Mouse (Mus musculus): ENCODE measurements around the gene Casq2. TPM values are rescaled to one million over a fixed set of nuclear protein-coding genes. Genes with fewer than 3 reads are reported as not detected.

Casq2 gene
- polyA plus RNA-seq, 1 experiment from 2014 or later = 45.9 TPM

DNA sequence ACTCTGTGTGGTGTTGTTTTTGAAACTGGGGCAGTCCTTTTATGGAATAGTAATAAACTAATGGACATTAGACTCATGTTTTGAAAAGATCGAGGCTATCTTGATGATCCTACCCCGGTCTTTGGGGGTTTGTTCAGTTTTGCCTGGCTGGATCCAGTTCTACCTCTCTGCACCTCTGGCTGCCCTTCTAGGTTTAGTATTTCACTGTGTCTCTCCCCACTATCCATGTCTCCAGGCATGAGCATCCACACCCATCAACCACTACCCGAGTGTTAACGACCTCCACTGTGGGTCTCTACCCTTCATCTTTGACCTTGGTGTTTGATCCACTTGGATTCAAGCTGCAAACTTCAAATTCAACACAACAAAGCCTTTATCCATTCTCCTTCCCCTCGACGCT, 60.2 kb downstream of the Casq2 start:
- WGBS = 82% methylated on average over 6 of the region's 6 CpGs
- Histone ChIP-seq H3K4me1 (ENCODE audit: control insufficient read depth, insufficient read depth, low read length) (peaks cover 9% of the 10 kb centered on the region), H3K4me2 (ENCODE audit: low read depth, low read length) (no peak overlapping the region), H3K9me3 (replicated peaks; ENCODE audit: control insufficient read depth, low read length) (no peaks in the 10 kb centered on the region), H3K27me3 (ENCODE audit: control insufficient read depth, insufficient read depth, low read length) (no peaks in the 10 kb centered on the region), H3K9ac (ENCODE audit: low read length) (no peak overlapping the region), H3K4me3 (replicated peaks; ENCODE audit: low read length) (no peak overlapping the region), H3K27ac (ENCODE audit: low read length) (no peak overlapping the region), H3K36me3 (ENCODE audit: control insufficient read depth, insufficient read depth, low read length) (no peaks in the 10 kb centered on the region)
- no peak for ATAC-seq (ENCODE audit: insufficient read depth, low FRiP score)

DNA sequence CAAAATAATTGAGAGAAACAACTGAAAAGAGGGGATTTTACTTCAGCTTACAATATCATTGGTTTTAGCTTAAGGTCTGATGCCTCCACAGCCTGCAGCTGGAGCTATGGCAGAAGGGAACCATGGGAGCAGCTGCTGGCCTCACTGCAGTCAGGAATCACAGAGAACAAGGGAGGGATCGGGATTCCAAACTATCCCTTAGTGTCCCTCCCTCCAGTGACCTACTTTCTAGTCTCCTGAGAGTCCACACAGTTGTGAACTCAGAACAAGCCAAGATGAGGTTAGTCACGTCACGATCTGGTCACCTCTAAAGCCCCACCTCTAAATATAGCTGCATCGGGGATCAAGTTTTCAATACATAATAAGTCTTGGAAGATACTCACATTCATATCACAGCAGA, 61.0 kb downstream of the Casq2 start:
- Histone ChIP-seq H3K36me3 (ENCODE audit: control insufficient read depth, insufficient read depth, low read length) (no peaks in the 10 kb centered on the region), H3K27me3 (ENCODE audit: control insufficient read depth, insufficient read depth, low read length) (no peaks in the 10 kb centered on the region), H3K9me3 (replicated peaks; ENCODE audit: control insufficient read depth, low read length) (no peaks in the 10 kb centered on the region), H3K4me2 (ENCODE audit: low read depth, low read length) (no peak overlapping the region), H3K4me1 (ENCODE audit: control insufficient read depth, insufficient read depth, low read length) (peaks cover 9% of the 10 kb centered on the region), H3K27ac (ENCODE audit: low read length) (no peak overlapping the region), H3K4me3 (replicated peaks; ENCODE audit: low read length) (no peak overlapping the region), H3K9ac (ENCODE audit: low read length) (no peak overlapping the region)
- WGBS = 72% methylated on average over 4 of the region's 4 CpGs
- ATAC-seq (ENCODE audit: insufficient read depth, low FRiP score) = no peak

DNA sequence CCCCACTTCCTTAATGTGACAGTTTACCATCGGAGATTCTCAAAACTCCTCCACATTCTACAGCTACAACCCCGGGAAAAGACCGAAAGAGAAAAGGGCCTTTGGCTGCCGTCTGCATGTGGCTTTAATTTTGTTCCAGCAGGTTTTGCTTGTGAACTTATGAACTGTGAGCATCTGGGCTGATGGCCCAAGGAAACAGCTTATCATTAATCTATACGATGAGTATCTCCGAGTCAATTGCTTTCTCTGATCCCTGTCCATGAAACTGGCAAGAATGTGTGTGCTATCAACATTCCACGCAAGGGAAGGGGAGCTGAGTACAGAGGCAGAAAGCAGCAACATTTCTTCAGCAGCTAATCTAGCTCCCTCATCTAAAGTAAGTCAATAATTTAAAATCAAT, 63.7 kb downstream of the Casq2 start:
- no peak for ATAC-seq (ENCODE audit: insufficient read depth, low FRiP score)
- Histone ChIP-seq H3K36me3 (ENCODE audit: control insufficient read depth, insufficient read depth, low read length) (no peaks in the 10 kb centered on the region), H3K27me3 (ENCODE audit: control insufficient read depth, insufficient read depth, low read length) (no peaks in the 10 kb centered on the region), H3K9me3 (replicated peaks; ENCODE audit: control insufficient read depth, low read length) (no peaks in the 10 kb centered on the region), H3K4me1 (ENCODE audit: control insufficient read depth, insufficient read depth, low read length) (peaks cover 12% of the 10 kb centered on the region), H3K4me3 (replicated peaks; ENCODE audit: low read length) (no peak overlapping the region), H3K9ac (ENCODE audit: low read length) (no peak overlapping the region), H3K27ac (ENCODE audit: low read length) (no peak overlapping the region), H3K4me2 (ENCODE audit: low read depth, low read length) (no peak overlapping the region)
- 34% methylated on average over 7 of the region's 7 CpGs for WGBS

DNA sequence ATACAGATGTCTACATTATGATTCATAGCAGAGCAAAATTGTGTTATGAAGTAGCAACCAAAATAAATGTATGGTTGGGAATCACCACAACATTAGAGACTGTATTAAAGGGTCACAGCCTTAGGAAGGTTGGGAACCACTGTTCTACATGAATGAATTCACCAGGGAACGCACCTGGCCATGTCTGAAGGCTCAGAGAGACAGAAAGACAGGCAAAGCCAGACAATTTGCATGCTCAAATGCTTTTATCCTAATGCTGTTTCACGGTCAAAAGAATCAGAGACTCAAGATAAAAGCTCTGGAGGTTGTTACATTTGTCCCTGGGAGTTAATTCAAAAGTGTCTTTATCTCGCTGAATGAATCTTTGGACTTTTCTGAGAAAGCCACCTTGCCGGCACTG, 65.6 kb downstream of the Casq2 start:
- 0 out of 2 replicates have a peak overlapping the region, but pooled peaks have one; percentile 59 for H3K9ac ChIP-seq (ENCODE audit: low read length)
- 64% methylated on average over 4 of the region's 4 CpGs for whole genome bisulfite sequencing

DNA sequence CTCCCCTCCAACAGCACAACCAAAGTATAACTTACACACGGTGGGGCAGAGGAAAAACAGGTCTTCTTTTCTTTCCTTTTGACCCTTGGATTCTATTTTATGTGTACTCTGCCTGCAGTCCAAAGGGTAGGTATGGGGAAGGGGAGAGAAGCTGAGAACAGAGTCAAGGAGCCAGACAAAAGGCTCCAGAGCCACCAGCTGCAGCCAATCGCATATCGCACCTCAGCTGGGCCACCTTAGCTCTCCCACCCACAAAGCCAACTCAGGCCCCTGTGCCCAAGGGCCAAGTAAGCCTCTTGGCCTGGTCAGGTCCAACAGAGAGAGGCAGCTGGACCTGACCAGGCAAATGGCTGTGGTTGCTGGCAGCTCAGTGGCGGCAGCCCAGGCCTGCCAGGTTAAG, 66.3 kb downstream of the Casq2 start:
- H3K4me1 ChIP-seq (ENCODE audit: control insufficient read depth, insufficient read depth, low read length) = peaks cover 16% of the 10 kb centered on the region
- H3K27ac ChIP-seq (ENCODE audit: low read length) = peak overlapping the region; percentile 91
- ATAC-seq (ENCODE audit: insufficient read depth, low FRiP score) = no peak; the same call in 1 of the 2 replicates
- 0 out of 2 replicates have a peak, but pooled peaks cover 6% of the 10 kb centered on the region for H3K36me3 ChIP-seq (ENCODE audit: control insufficient read depth, insufficient read depth, low read length)
- no peaks in the 10 kb centered on the region for H3K9me3 ChIP-seq (replicated peaks; ENCODE audit: control insufficient read depth, low read length)
- peak overlapping the region; percentile 59; the same call in 1 of the 2 replicates for H3K9ac ChIP-seq (ENCODE audit: low read length)
- no peaks in the 10 kb centered on the region for H3K27me3 ChIP-seq (ENCODE audit: control insufficient read depth, insufficient read depth, low read length)
- peak overlapping the region; percentile 45 for H3K4me2 ChIP-seq (ENCODE audit: low read depth, low read length)
- 54% methylated on average over 4 of the region's 4 CpGs for WGBS
- peak overlapping the region; percentile 14; the same call in 1 of the 2 replicates for H3K4me3 ChIP-seq (replicated peaks; ENCODE audit: low read length)

More for the DNA sequence above, 65.6 kb downstream of the Casq2 start:
- Histone ChIP-seq H3K36me3 (ENCODE audit: control insufficient read depth, insufficient read depth, low read length) (0 out of 2 replicates have a peak, but pooled peaks cover under 1% of the 10 kb centered on the region), H3K9me3 (replicated peaks; ENCODE audit: control insufficient read depth, low read length) (no peaks in the 10 kb centered on the region), H3K4me2 (ENCODE audit: low read depth, low read length) (peak overlapping the region; percentile 45; the same call in 1 of the 2 replicates), H3K4me3 (replicated peaks; ENCODE audit: low read length) (peak overlapping the region; percentile 14; the same call in 1 of the 2 replicates), H3K27me3 (ENCODE audit: control insufficient read depth, insufficient read depth, low read length) (no peaks in the 10 kb centered on the region), H3K27ac (ENCODE audit: low read length) (peak overlapping the region; percentile 91), H3K4me1 (ENCODE audit: control insufficient read depth, insufficient read depth, low read length) (peaks cover 12% of the 10 kb centered on the region)
- no peak for ATAC-seq (ENCODE audit: insufficient read depth, low FRiP score)

DNA sequence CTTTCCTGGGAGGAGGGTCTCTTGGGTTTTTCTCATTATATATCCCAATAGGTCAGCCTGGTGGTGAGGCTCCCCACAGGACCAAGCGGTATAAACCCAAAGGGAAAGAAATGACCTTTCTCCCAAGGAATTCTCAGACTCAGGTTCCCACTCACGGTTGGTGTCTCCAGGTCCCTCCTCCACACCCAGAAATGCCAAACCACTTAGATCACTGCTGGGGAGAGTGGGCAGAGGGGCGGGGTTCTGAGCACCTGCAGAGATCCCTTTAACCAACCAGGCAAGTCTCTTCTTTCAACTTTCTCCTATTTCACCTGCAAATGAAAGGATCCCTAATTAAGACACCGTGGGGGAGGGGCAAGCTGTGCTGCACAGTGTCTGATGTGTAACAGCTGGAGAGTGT, 66.7 kb downstream of the Casq2 start:
- Histone ChIP-seq H3K27me3 (ENCODE audit: control insufficient read depth, insufficient read depth, low read length) (no peaks in the 10 kb centered on the region), H3K4me2 (ENCODE audit: low read depth, low read length) (peak overlapping the region; percentile 45), H3K4me3 (replicated peaks; ENCODE audit: low read length) (peak overlapping the region; percentile 14; the same call in 1 of the 2 replicates), H3K4me1 (ENCODE audit: control insufficient read depth, insufficient read depth, low read length) (peaks cover 16% of the 10 kb centered on the region), H3K9me3 (replicated peaks; ENCODE audit: control insufficient read depth, low read length) (no peaks in the 10 kb centered on the region), H3K9ac (ENCODE audit: low read length) (peak overlapping the region; percentile 59; the same call in 1 of the 2 replicates), H3K27ac (ENCODE audit: low read length) (peak overlapping the region; percentile 91), H3K36me3 (ENCODE audit: control insufficient read depth, insufficient read depth, low read length) (0 out of 2 replicates have a peak, but pooled peaks cover 6% of the 10 kb centered on the region)
- peak; percentile 64 for ATAC-seq (ENCODE audit: insufficient read depth, low FRiP score)
- WGBS = 30% methylated on average over 4 of the region's 4 CpGs

DNA sequence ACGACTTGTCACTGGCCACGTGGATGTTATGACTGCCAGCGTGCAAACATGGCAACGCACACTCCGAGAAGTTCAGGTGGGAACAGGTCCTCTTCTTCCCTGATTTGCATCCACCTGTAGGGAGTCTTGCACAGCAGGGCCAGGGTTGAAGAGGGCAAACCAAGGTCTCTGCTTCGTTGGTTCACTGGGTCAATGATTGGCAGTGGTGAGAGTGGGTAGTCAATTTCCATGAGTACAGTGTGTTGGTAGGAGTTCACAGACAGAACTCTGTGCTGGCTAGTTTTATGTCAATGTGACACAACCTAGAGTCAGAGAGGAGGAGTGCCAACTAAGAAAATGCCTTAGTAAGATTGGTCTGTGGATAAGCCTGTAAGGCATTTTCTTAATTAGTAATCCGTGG, 67.9 kb downstream of the Casq2 start:
- Histone ChIP-seq H3K4me1 (ENCODE audit: control insufficient read depth, insufficient read depth, low read length) (peaks cover 26% of the 10 kb centered on the region), H3K36me3 (ENCODE audit: control insufficient read depth, insufficient read depth, low read length) (peaks cover 9% of the 10 kb centered on the region; the same call in 1 of the 2 replicates), H3K27me3 (ENCODE audit: control insufficient read depth, insufficient read depth, low read length) (no peaks in the 10 kb centered on the region), H3K27ac (ENCODE audit: low read length) (peak overlapping the region; percentile 32; the same call in 1 of the 2 replicates), H3K9me3 (replicated peaks; ENCODE audit: control insufficient read depth, low read length) (no peaks in the 10 kb centered on the region), H3K9ac (ENCODE audit: low read length) (no peak overlapping the region), H3K4me3 (replicated peaks; ENCODE audit: low read length) (no peak overlapping the region), H3K4me2 (ENCODE audit: low read depth, low read length) (no peak overlapping the region)
- no peak for ATAC-seq (ENCODE audit: insufficient read depth, low FRiP score)
- 69% methylated on average over 7 of the region's 7 CpGs for WGBS

DNA sequence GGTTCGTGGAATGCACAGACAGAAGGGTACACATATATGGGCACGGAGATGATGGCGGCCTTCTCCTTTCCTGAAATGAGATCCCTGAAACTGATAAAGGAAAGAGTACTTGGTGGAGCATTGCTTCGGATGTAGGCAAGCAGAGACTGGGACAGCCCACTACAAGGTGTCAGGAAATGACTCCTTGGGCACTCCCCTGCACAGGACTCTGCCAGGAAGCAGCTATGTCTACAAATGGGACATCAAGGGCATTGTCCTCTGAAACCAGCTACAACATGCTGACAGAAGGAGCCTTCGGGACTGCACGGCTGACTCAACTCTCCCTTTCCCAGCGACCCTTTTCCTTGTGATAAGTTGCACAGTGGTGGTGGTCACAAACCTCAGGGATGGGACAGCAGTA, 70.5 kb downstream of the Casq2 start:
- H3K4me1 ChIP-seq (ENCODE audit: control insufficient read depth, insufficient read depth, low read length) = peaks cover 25% of the 10 kb centered on the region
- no peak overlapping the region for H3K4me3 ChIP-seq (replicated peaks; ENCODE audit: low read length)
- H3K4me2 ChIP-seq (ENCODE audit: low read depth, low read length) = no peak overlapping the region
- H3K27me3 ChIP-seq (ENCODE audit: control insufficient read depth, insufficient read depth, low read length) = no peaks in the 10 kb centered on the region
- H3K27ac ChIP-seq (ENCODE audit: low read length) = peak overlapping the region; percentile 88
- no peaks in the 10 kb centered on the region for H3K9me3 ChIP-seq (replicated peaks; ENCODE audit: control insufficient read depth, low read length)
- no peak for ATAC-seq (ENCODE audit: insufficient read depth, low FRiP score)
- H3K9ac ChIP-seq (ENCODE audit: low read length) = no peak overlapping the region
- peaks cover 13% of the 10 kb centered on the region; the same call in 1 of the 2 replicates for H3K36me3 ChIP-seq (ENCODE audit: control insufficient read depth, insufficient read depth, low read length)
- 86% methylated on average over 7 of the region's 7 CpGs for WGBS

DNA sequence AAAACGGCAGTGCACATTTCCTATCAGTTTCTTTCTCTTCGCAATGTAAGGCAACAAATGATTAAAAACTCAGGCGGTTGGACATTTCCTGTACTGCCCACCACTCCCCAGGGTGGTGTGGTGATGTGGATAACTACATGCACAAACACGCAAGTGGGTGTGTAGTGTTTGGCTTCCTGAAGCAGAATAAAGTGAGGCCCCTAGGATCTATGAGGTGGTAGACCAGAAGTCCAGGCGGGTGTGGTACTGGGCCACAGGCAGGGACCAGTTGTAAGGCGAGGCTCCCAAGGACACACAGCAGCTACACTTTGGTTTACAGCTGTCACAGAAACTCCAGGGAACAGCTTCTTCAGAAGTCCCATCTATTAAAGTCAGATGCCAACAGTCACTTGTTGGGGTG, 71.4 kb downstream of the Casq2 start:
- Histone ChIP-seq H3K4me2 (ENCODE audit: low read depth, low read length) (no peak overlapping the region), H3K27me3 (ENCODE audit: control insufficient read depth, insufficient read depth, low read length) (no peaks in the 10 kb centered on the region), H3K9ac (ENCODE audit: low read length) (no peak overlapping the region), H3K36me3 (ENCODE audit: control insufficient read depth, insufficient read depth, low read length) (peaks cover 14% of the 10 kb centered on the region; the same call in 1 of the 2 replicates), H3K4me1 (ENCODE audit: control insufficient read depth, insufficient read depth, low read length) (peaks cover 24% of the 10 kb centered on the region), H3K9me3 (replicated peaks; ENCODE audit: control insufficient read depth, low read length) (no peaks in the 10 kb centered on the region), H3K27ac (ENCODE audit: low read length) (peak overlapping the region; percentile 88; the same call in 1 of the 2 replicates), H3K4me3 (replicated peaks; ENCODE audit: low read length) (no peak overlapping the region)
- 73% methylated on average over 6 of the region's 6 CpGs for WGBS
- ATAC-seq (ENCODE audit: insufficient read depth, low FRiP score) = peak; percentile 77

Data from stomach, embryonic 16.5 days (tissue).